Mouse (Mus musculus) liver, adult 2 months (tissue): ENCODE results near the gene Chek1.

Source experiments
- CTCF ChIP-seq: fragments of 200-500 bp; IDR thresholded peaks from 2 replicates; pipeline ENCODE4 v1.5.1; 2011; ENCODE audit warnings: low read depth, low read length, control low read depth
- POLR2A ChIP-seq: fragments of 200-500 bp; IDR thresholded peaks from 2 replicates; pipeline ENCODE4 v1.6.1; 2011; ENCODE audit warnings: low read length, control low read depth; ENCODE audit not compliant: insufficient read depth; ENCODE audit errors: extremely low read depth

DNA sequence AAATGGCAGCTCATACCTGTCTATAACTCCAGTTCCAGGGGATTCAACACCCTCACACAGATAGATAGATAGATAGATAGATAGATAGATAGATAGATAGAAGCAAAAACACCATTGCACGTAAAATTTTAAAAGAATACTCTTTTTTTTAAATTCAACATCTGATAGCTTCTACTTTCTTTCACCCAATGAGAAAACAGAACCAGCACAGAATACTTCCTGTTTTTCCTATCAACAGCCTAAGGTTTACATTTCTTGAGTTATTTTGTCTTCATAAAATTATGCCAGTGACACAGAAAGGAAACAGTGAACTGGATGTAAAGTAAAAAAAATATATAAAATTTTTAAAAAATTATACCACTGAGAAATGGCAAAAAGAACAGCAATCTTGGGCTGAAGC is 37.5 kb upstream of the Chek1 start:
- TF ChIP-seq CTCF (no peak), POLR2A (no peak)
